Mouse (Mus musculus) stomach, embryonic 14.5 days (tissue): ENCODE results near the gene Mtmr10. TPM values are rescaled to one million over a fixed set of nuclear protein-coding genes. Genes with fewer than 3 reads are reported as not detected.

Experiments used
- ATAC-seq: fragments of 200-750 bp; cut with Nextera tagmentation; 2 replicates; pipeline ENCODE4 v1.8.0; 2017; ENCODE audit warnings: low read depth, moderate TSS enrichment; ENCODE audit not compliant: insufficient number of reproducible peaks, insufficient read depth, low FRiP score
- H3K27ac ChIP-seq: fragments of 300-500 bp; sonication (generic); 2 replicates; pipeline ENCODE4 v1.5.1; 2014; ENCODE audit warnings: mild to moderate bottlenecking, low read length, moderate library complexity, mixed read lengths
- H3K27me3 ChIP-seq: fragments of 300-500 bp; sonication (generic); 2 replicates; pipeline ENCODE4 v1.6.1; 2014; ENCODE audit warnings: low read length, control low read depth, mixed read lengths; ENCODE audit not compliant: control insufficient read depth, insufficient read depth
- H3K36me3 ChIP-seq: fragments of 300-500 bp; sonication (generic); 2 replicates; pipeline ENCODE4 v1.6.1; 2014; ENCODE audit warnings: mild to moderate bottlenecking, control low read depth, low read length, moderate library complexity, mixed read lengths; ENCODE audit not compliant: control insufficient read depth, insufficient read depth
- H3K4me1 ChIP-seq: fragments of 300-500 bp; sonication (generic); 2 replicates; pipeline ENCODE4 v1.6.1; 2014; ENCODE audit warnings: low read length, control low read depth, mixed read lengths; ENCODE audit not compliant: control insufficient read depth, insufficient read depth
- H3K4me2 ChIP-seq: fragments of 300-500 bp; sonication (generic); replicated peaks from 2 replicates; pipeline ENCODE4 v1.6.1; 2014; ENCODE audit warnings: low read depth, low read length, control low read depth
- H3K4me3 ChIP-seq: fragments of 300-500 bp; sonication (generic); 2 replicates; pipeline ENCODE4 v1.5.1; 2014; ENCODE audit warnings: low read depth, low read length, control low read depth
- H3K9ac ChIP-seq: fragments of 300-500 bp; sonication (generic); replicated peaks from 2 replicates; pipeline ENCODE4 v1.6.1; 2014; ENCODE audit warnings: low read depth, mild to moderate bottlenecking, control low read depth, low read length, moderate library complexity, mixed read lengths
- H3K9me3 ChIP-seq: fragments of 300-500 bp; sonication (generic); 2 replicates; pipeline ENCODE4 v1.6.1; 2016; ENCODE audit warnings: low read depth, low read length, control low read depth; ENCODE audit not compliant: control insufficient read depth
- WGBS: fragments of 180-500 bp; shearing (Covaris S2); extraction: QIAGEN DNeasy Blood & Tissue Kit; methylation state at CpG from one replicate; pipeline ENCODE4 v1.1.7; 2014; 5-methylcytosine and 5-hydroxymethylcytosine counted together
- polyA plus RNA-seq: library from polyadenylated mRNA; unstranded; fragments of >200 nt; fragmentation: Nextera tagmentation; extraction: Ambion mirVana; gene quantifications from 2 replicates; pipeline ENCODE4 v1.2.1, GENCODE M21; 2014

Gene Mtmr10
- polyA plus RNA-seq, 1 experiment from 2014 or later: 11.8 TPM

GRCm38 (mm10) chr7:64312811-64313210, 25.4 kb downstream of the Mtmr10 start:
- H3K27me3 ChIP-seq: no peaks in the 10 kb centered on the region
- no peak for ATAC-seq
- WGBS: 77% methylated on average over 7 of the region's 7 CpGs
- no peak overlapping the region for H3K9ac ChIP-seq
- H3K4me2 ChIP-seq: no peak overlapping the region
- H3K36me3 ChIP-seq: peaks cover 13% of the 10 kb centered on the region
- no peak overlapping the region for H3K4me3 ChIP-seq
- H3K4me1 ChIP-seq: no peaks in the 10 kb centered on the region
- no peaks in the 10 kb centered on the region for H3K9me3 ChIP-seq
- H3K27ac ChIP-seq: no peak overlapping the region

GRCm38 (mm10) chr7:64321125-64321524, 33.7 kb downstream of the Mtmr10 start:
- peaks cover 21% of the 10 kb centered on the region for H3K36me3 ChIP-seq
- 87% methylated on average over 5 of the region's 5 CpGs for WGBS

GRCm38 (mm10) chr7:64321658-64322057, 34.2 kb downstream of the Mtmr10 start:
- no peaks in the 10 kb centered on the region for H3K27me3 ChIP-seq
- H3K4me1 ChIP-seq: no peaks in the 10 kb centered on the region
- H3K36me3 ChIP-seq: peaks cover 16% of the 10 kb centered on the region

More at GRCm38 (mm10) chr7:64321125-64321524, 33.7 kb downstream of the Mtmr10 start:
- Histone ChIP-seq H3K4me1 (no peaks in the 10 kb centered on the region), H3K27me3 (no peaks in the 10 kb centered on the region), H3K9ac (no peak overlapping the region), H3K9me3 (no peaks in the 10 kb centered on the region), H3K4me2 (no peak overlapping the region), H3K4me3 (no peak overlapping the region), H3K27ac (no peak overlapping the region)
- no peak for ATAC-seq

GRCm38 (mm10) chr7:64326892-64327291, 39.4 kb downstream of the Mtmr10 start:
- H3K9me3 ChIP-seq: no peaks in the 10 kb centered on the region
- H3K27me3 ChIP-seq: no peaks in the 10 kb centered on the region
- peaks cover 10% of the 10 kb centered on the region; the same call in 1 of the 2 replicates for H3K36me3 ChIP-seq
- no peak overlapping the region for H3K9ac ChIP-seq
- no peaks in the 10 kb centered on the region for H3K4me1 ChIP-seq
- no peak overlapping the region for H3K4me3 ChIP-seq
- no peak overlapping the region for H3K27ac ChIP-seq
- WGBS: 32% methylated on average over 1 of the region's 1 CpGs
- peak; percentile 63; the same call in 1 of the 2 replicates for ATAC-seq
- H3K4me2 ChIP-seq: no peak overlapping the region

More at GRCm38 (mm10) chr7:64321658-64322057, 34.2 kb downstream of the Mtmr10 start:
- no peaks in the 10 kb centered on the region for H3K9me3 ChIP-seq
- WGBS: 87% methylated on average over 4 of the region's 4 CpGs
- H3K4me2 ChIP-seq: no peak overlapping the region
- no peak overlapping the region for H3K9ac ChIP-seq
- ATAC-seq: no peak
- no peak overlapping the region for H3K27ac ChIP-seq
- H3K4me3 ChIP-seq: no peak overlapping the region

GRCm38 (mm10) chr7:64327486-64327885, 40.0 kb downstream of the Mtmr10 start:
- Histone ChIP-seq H3K4me3 (no peak overlapping the region), H3K9ac (no peak overlapping the region), H3K4me2 (no peak overlapping the region), H3K27me3 (no peaks in the 10 kb centered on the region), H3K4me1 (no peaks in the 10 kb centered on the region), H3K36me3 (peaks cover 9% of the 10 kb centered on the region; the same call in 1 of the 2 replicates), H3K27ac (no peak overlapping the region), H3K9me3 (no peaks in the 10 kb centered on the region)
- 88% methylated on average over 4 of the region's 4 CpGs for WGBS
- ATAC-seq: no peak

GRCm38 (mm10) chr7:64331309-64331708, 43.9 kb downstream of the Mtmr10 start:
- peaks cover 12% of the 10 kb centered on the region; the same call in 1 of the 2 replicates for H3K36me3 ChIP-seq
- WGBS: 86% methylated on average over 3 of the region's 3 CpGs
- no peaks in the 10 kb centered on the region for H3K9me3 ChIP-seq
- H3K9ac ChIP-seq: no peak overlapping the region
- no peak overlapping the region for H3K27ac ChIP-seq
- H3K4me2 ChIP-seq: no peak overlapping the region
- no peaks in the 10 kb centered on the region for H3K27me3 ChIP-seq
- ATAC-seq: no peak
- no peaks in the 10 kb centered on the region for H3K4me1 ChIP-seq
- no peak overlapping the region for H3K4me3 ChIP-seq

- Histone ChIP-seq H3K4me2 (no peak overlapping the region), H3K9me3 (no peaks in the 10 kb centered on the region), H3K4me1 (no peaks in the 10 kb centered on the region), H3K27me3 (no peaks in the 10 kb centered on the region), H3K9ac (no peak overlapping the region), H3K27ac (no peak overlapping the region), H3K36me3 (peaks cover 12% of the 10 kb centered on the region), H3K4me3 (no peak overlapping the region)
- WGBS: 96% methylated on average over 1 of the region's 1 CpGs
- no peak for ATAC-seq
These were observed 45.2 kb downstream of the Mtmr10 start for GRCm38 (mm10) chr7:64332686-64333085.

- H3K4me3 ChIP-seq: no peak overlapping the region
- no peak overlapping the region for H3K4me2 ChIP-seq
- no peak for ATAC-seq
- H3K36me3 ChIP-seq: peaks cover 21% of the 10 kb centered on the region; the same call in 1 of the 2 replicates
- H3K9ac ChIP-seq: no peak overlapping the region
- H3K27me3 ChIP-seq: no peaks in the 10 kb centered on the region
- 90% methylated on average over 1 of the region's 1 CpGs for WGBS
- H3K4me1 ChIP-seq: no peaks in the 10 kb centered on the region
- no peak overlapping the region for H3K27ac ChIP-seq
- H3K9me3 ChIP-seq: no peaks in the 10 kb centered on the region
These were observed 60.4 kb downstream of the Mtmr10 start for GRCm38 (mm10) chr7:64347813-64348212.
